Mouse (Mus musculus): ENCODE data around the gene Gdf15. TPM values are rescaled to one million over a fixed set of nuclear protein-coding genes. Genes with fewer than 3 reads are reported as not detected.
A peak's percentile ranks its signal among the peaks of the same experiment; 100 is the strongest.

Gdf15 gene
- polyA plus RNA-seq, 1 experiment from 2014 or later, result 4.9 TPM

GRCm38 (mm10) chr8:70655469-70655868 is 23.2 kb upstream of the Gdf15 start:
- H3K9ac ChIP-seq, result no peak overlapping the region
- H3K9me3 ChIP-seq (replicated peaks), result no peaks in the 10 kb centered on the region
- H3K27ac ChIP-seq, result 0 out of 2 replicates have a peak overlapping the region, but pooled peaks have one; percentile 5
- H3K4me1 ChIP-seq, result peaks cover 31% of the 10 kb centered on the region
- H3K4me2 ChIP-seq, result no peak overlapping the region
- no peak for ATAC-seq
- 67% methylated on average over 2 of the region's 2 CpGs for WGBS (ENCODE audit: insufficient replicate concordance)
- peaks cover 48% of the 10 kb centered on the region for H3K36me3 ChIP-seq
- H3K27me3 ChIP-seq (replicated peaks), result no peaks in the 10 kb centered on the region
- H3K4me3 ChIP-seq, result no peak overlapping the region

DNA sequence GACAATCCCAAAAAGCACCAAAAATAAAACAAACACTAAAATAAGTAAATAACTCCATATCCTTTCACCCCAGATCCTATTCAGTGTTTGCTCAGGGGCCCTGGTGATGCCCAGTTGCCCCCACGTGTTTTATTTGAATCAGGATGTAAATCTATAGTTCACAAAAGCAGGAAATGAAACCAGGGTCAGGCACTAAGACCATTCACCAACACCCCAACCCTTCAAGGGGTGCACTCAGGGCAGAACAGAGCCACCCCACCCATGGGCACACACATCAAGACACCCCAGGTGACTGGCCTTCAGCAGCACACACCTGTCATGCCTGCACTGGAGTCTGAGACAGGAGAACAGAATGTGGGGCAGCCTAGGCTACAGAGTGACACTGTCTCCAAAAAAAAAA is 21.9 kb upstream of the Gdf15 start:
- peaks cover 59% of the 10 kb centered on the region for H3K36me3 ChIP-seq

DNA sequence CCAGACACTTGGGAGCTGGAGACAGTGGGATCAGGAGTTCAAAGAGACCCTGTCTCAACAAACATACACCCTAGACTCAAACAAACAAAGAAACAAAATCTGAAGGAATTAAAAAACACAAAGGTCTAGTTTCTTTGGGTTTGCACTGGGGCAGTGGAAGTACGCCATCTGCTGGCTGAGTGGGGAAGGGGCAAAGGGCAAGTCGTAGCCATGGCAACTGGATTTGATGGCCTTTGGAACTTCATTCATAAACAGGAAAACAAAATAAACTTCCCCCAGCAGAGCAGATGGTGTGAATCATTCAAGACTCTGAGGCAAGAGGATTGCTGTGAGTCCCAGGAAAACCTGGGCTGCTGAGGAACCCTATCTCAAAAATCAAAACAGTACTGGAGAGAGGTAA is 21.0 kb upstream of the Gdf15 start:
- Histone ChIP-seq H3K9ac (no peak overlapping the region), H3K27ac (no peak overlapping the region), H3K4me1 (peaks cover 28% of the 10 kb centered on the region), H3K27me3 (replicated peaks) (no peaks in the 10 kb centered on the region), H3K4me3 (no peak overlapping the region), H3K4me2 (no peak overlapping the region), H3K36me3 (peaks cover 62% of the 10 kb centered on the region), H3K9me3 (replicated peaks) (no peaks in the 10 kb centered on the region)
- WGBS (ENCODE audit: insufficient replicate concordance), result 35% methylated on average over 2 of the region's 2 CpGs
- ATAC-seq, result no peak

More for the DNA sequence above, 21.9 kb upstream of the Gdf15 start:
- no peak overlapping the region for H3K27ac ChIP-seq
- ATAC-seq, result no peak
- H3K4me3 ChIP-seq, result no peak overlapping the region
- no peaks in the 10 kb centered on the region for H3K27me3 ChIP-seq (replicated peaks)
- H3K9me3 ChIP-seq (replicated peaks), result no peaks in the 10 kb centered on the region
- H3K4me2 ChIP-seq, result no peak overlapping the region
- H3K4me1 ChIP-seq, result peaks cover 29% of the 10 kb centered on the region
- WGBS (ENCODE audit: insufficient replicate concordance), result 30% methylated on average over 1 of the region's 1 CpGs
- H3K9ac ChIP-seq, result no peak overlapping the region

DNA sequence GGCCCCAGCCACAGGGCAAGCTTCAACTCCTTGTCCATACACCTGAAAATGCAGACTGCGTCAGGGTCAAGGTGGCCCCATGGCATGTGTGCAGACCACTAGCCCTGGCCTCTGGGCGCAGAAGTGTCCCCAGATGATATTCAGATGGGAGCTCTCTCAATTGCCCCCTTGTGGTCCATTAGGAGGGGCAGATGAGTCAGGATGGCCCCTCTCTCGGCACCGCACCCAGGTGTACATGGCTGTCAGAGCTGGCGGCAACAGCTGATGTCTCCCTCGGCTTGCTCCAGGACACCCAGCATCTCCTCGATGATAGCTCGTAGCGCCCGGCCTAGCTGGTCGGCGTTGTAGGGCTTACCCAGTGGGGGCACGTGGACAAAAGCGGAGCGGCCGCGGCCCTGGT is 18.1 kb upstream of the Gdf15 start:
- 87% methylated on average over 17 of the region's 17 CpGs for WGBS (ENCODE audit: insufficient replicate concordance)
- no peak overlapping the region for H3K27ac ChIP-seq
- peaks cover 44% of the 10 kb centered on the region for H3K4me1 ChIP-seq
- peaks cover 42% of the 10 kb centered on the region for H3K36me3 ChIP-seq
- no peak overlapping the region for H3K4me2 ChIP-seq
- H3K27me3 ChIP-seq (replicated peaks), result no peaks in the 10 kb centered on the region
- H3K9ac ChIP-seq, result no peak overlapping the region
- no peaks in the 10 kb centered on the region for H3K9me3 ChIP-seq (replicated peaks)
- H3K4me3 ChIP-seq, result no peak overlapping the region
- ATAC-seq, result no peak

DNA sequence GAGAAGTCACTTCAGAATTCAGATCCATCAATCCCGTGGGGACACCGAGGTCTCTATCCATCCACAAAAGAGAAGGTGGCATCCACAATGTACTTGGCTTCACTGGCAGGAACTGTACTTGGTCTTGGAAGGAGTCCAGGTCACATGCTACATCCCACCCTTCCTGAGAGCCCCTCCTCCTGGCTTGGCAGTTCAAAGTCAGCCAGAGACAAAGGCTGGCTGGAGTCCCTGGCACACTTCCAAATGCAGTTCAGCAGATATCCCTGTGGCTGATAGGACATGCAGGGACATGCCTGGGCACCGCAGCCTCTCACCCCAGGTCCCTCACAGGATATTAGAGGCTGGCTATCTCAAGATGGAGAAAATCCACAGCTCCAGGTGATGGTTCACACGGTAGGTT is 17.1 kb upstream of the Gdf15 start:
- 69% methylated on average over 4 of the region's 4 CpGs for WGBS (ENCODE audit: insufficient replicate concordance)
- no peak for ATAC-seq
- Histone ChIP-seq H3K4me1 (peaks cover 41% of the 10 kb centered on the region), H3K9me3 (replicated peaks) (no peaks in the 10 kb centered on the region), H3K27ac (peak overlapping the region; percentile 42), H3K4me3 (no peak overlapping the region), H3K36me3 (peaks cover 34% of the 10 kb centered on the region), H3K9ac (no peak overlapping the region), H3K4me2 (no peak overlapping the region), H3K27me3 (replicated peaks) (no peaks in the 10 kb centered on the region)

DNA sequence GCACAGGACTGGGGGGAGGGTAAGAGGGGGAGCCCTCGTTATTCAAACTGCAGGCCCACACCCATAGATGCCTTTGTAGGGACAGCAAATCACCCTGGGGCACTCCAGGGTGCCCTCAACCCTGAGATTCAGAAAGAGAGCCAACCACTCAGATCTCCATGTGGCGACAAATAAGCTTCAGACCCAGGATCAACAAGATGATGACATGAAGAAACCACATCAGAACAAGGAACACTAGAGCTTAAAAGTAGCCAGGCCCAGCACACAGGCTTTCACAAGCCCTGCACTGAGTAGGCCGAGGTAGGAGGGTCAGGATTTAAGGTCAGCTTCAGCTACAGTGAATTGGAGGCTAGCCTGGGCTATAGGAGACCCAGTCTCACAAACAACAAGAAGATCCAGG is 16.7 kb upstream of the Gdf15 start:
- no peak overlapping the region for H3K4me2 ChIP-seq
- WGBS (ENCODE audit: insufficient replicate concordance), result 57% methylated on average over 3 of the region's 3 CpGs
- H3K9ac ChIP-seq, result no peak overlapping the region
- H3K27me3 ChIP-seq (replicated peaks), result no peaks in the 10 kb centered on the region
- ATAC-seq, result no peak
- no peak overlapping the region for H3K4me3 ChIP-seq
- H3K4me1 ChIP-seq, result peaks cover 41% of the 10 kb centered on the region
- H3K36me3 ChIP-seq, result peaks cover 34% of the 10 kb centered on the region
- no peaks in the 10 kb centered on the region for H3K9me3 ChIP-seq (replicated peaks)
- peak overlapping the region; percentile 42 for H3K27ac ChIP-seq

DNA sequence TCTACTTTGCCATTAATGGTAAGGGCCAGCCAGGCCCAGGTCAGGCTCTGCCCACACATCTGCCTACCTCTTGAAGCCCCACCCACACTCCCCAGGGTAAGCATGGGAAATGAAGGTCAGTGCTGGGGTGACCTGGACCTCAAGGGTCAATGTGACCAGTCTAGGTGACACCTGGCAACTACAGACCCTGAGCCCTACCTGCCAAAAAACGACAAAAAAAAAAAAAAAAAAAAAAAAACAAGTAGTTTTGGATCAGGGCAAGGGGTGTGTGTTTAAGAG is 15.8 kb upstream of the Gdf15 start:
- Histone ChIP-seq H3K27me3 (replicated peaks) (0 out of 2 replicates have a peak, but pooled peaks cover 3% of the 10 kb centered on the region), H3K4me3 (no peak overlapping the region), H3K4me2 (no peak overlapping the region), H3K36me3 (peaks cover 34% of the 10 kb centered on the region), H3K4me1 (peaks cover 43% of the 10 kb centered on the region), H3K9me3 (replicated peaks) (no peaks in the 10 kb centered on the region), H3K27ac (peak overlapping the region; percentile 2; the same call in 1 of the 2 replicates), H3K9ac (no peak overlapping the region)
- ATAC-seq, result no peak
- WGBS (ENCODE audit: insufficient replicate concordance), result 27% methylated on average over 1 of the region's 1 CpGs

GRCm38 (mm10) chr8:70647343-70648163 is 15.3 kb upstream of the Gdf15 start:
- no peak for ATAC-seq
- Histone ChIP-seq H3K4me3 (no peak overlapping the region), H3K4me1 (peaks cover 47% of the 10 kb centered on the region), H3K4me2 (no peak overlapping the region), H3K9ac (no peak overlapping the region), H3K27ac (peak overlapping the region; percentile 2; the same call in 1 of the 2 replicates), H3K9me3 (replicated peaks) (no peaks in the 10 kb centered on the region), H3K36me3 (peaks cover 33% of the 10 kb centered on the region), H3K27me3 (replicated peaks) (0 out of 2 replicates have a peak, but pooled peaks cover 7% of the 10 kb centered on the region)
- WGBS (ENCODE audit: insufficient replicate concordance), result 67% methylated on average over 8 of the region's 8 CpGs

DNA sequence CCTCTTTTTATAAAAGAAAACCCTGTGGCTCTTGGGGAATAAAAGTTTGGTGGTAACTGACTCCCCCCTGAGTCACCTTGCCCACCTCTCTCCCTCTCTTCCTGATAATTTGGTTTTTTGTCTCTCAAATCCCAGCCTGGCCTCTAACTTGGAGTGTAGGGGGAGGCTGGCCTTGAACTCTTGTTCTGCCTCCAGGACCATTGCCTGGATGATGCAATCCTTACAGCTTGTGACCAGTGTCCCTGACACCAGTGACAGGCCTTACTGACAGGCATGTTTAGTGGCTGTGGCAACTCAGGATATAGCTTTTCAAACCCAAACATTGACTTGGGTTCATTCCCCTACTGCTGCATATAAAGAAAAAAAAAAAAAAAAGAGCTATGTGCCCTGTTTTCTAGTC is 14.5 kb upstream of the Gdf15 start:
- H3K27ac ChIP-seq, result peak overlapping the region; percentile 27; the same call in 1 of the 2 replicates
- peaks cover 25% of the 10 kb centered on the region for H3K36me3 ChIP-seq
- no peak overlapping the region for H3K4me3 ChIP-seq
- H3K9me3 ChIP-seq (replicated peaks), result no peaks in the 10 kb centered on the region
- H3K9ac ChIP-seq, result no peak overlapping the region
- no peak overlapping the region for H3K4me2 ChIP-seq
- H3K4me1 ChIP-seq, result peaks cover 47% of the 10 kb centered on the region
- no peak for ATAC-seq
- H3K27me3 ChIP-seq (replicated peaks), result 0 out of 2 replicates have a peak, but pooled peaks cover 7% of the 10 kb centered on the region

DNA sequence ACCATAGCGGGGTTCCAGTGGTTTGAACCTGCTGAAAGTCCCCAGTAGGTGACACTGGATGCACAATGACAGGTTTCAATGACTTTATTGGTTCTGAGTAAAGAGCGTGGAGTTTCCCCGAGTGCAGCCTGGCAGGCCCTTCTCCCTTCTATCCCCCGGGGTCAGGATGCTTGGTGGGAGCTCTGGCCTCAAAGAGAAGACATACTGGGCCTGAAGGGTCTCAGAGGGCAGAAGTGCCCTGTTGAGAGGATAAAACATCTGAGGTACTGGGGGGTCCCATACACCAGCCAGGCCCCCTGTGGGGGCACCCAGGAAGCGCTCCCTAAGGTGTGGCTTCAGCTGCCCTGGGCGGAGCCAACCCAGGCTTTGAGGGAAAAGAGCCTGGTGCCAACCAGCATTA is 14.1 kb upstream of the Gdf15 start:
- WGBS (ENCODE audit: insufficient replicate concordance), result 83% methylated on average over 6 of the region's 6 CpGs
- Histone ChIP-seq H3K9ac (no peak overlapping the region), H3K27ac (peak overlapping the region; percentile 27; the same call in 1 of the 2 replicates), H3K36me3 (peaks cover 23% of the 10 kb centered on the region), H3K9me3 (replicated peaks) (no peaks in the 10 kb centered on the region), H3K27me3 (replicated peaks) (0 out of 2 replicates have a peak, but pooled peaks cover 7% of the 10 kb centered on the region), H3K4me1 (peaks cover 47% of the 10 kb centered on the region), H3K4me3 (no peak overlapping the region), H3K4me2 (no peak overlapping the region)
- ATAC-seq, result no peak

DNA sequence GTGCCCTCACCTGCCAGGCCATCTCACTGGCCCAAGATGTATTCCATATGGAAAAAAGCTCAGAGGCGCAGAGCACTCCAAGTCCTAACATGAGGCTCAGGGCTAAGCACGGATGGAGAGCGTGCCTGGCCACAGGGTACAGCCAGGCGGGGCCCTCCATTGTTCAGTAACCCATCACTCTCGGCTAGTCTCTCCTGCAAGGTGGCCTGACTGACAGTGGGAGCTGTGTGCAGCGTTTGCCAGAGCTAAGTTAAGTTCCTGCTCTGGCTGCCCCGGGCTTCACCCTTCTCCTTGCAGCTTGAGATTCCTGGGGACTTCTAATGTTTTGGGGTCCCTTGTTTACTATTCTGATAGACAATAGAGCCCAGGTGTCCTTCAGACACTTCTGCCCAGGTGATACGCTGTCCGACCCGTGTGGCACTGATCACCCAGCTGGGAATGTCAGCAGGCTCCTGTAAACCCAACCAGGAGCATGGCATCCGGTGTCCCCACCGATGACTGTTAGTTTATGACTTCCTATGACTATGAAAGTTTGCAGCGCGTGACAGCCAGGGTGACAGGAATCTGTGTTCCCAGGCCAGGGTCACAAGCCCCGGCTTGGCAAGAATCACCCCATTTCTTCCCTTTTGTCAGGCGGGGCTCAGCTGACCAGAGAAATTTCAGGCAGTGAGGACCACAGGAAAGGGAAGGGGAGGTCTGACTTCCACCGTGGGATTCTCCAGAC is 13.4 kb upstream of the Gdf15 start:
- Histone ChIP-seq H3K9me3 (replicated peaks) (no peaks in the 10 kb centered on the region), H3K4me2 (no peak overlapping the region), H3K9ac (no peak overlapping the region), H3K4me3 (no peak overlapping the region), H3K36me3 (peaks cover 16% of the 10 kb centered on the region), H3K27me3 (replicated peaks) (0 out of 2 replicates have a peak, but pooled peaks cover 7% of the 10 kb centered on the region), H3K4me1 (peaks cover 47% of the 10 kb centered on the region), H3K27ac (no peak overlapping the region)
- no peak for ATAC-seq
- WGBS (ENCODE audit: insufficient replicate concordance), result 62% methylated on average over 17 of the region's 17 CpGs

GRCm38 (mm10) chr8:70644065-70644464 is 11.8 kb upstream of the Gdf15 start:
- Histone ChIP-seq H3K9ac (no peak overlapping the region), H3K27ac (no peak overlapping the region), H3K9me3 (replicated peaks) (no peaks in the 10 kb centered on the region), H3K4me3 (no peak overlapping the region), H3K4me1 (peaks cover 39% of the 10 kb centered on the region), H3K4me2 (no peak overlapping the region), H3K27me3 (replicated peaks) (0 out of 2 replicates have a peak, but pooled peaks cover 7% of the 10 kb centered on the region), H3K36me3 (peaks cover 3% of the 10 kb centered on the region; the same call in 1 of the 2 replicates)
- no peak for ATAC-seq
- WGBS (ENCODE audit: insufficient replicate concordance), result 73% methylated on average over 2 of the region's 2 CpGs
